Mouse (Mus musculus) ES-E14 (cell line): ENCODE measurements around the gene Prr23a2.
"Not testable (repeated sequence)": the region's sequence is repeated elsewhere in the genome, so short reads cannot be mapped to it uniquely, and the experiment has no call there.

Experiments used
- CHD2 ChIP-seq: IDR thresholded peaks from 2 replicates; pipeline ENCODE4 v1.6.1; 2014; ENCODE audit warnings: mild to moderate bottlenecking, low read depth, low read length, inconsistent platforms
- ZC3H11A ChIP-seq: IDR thresholded peaks from 2 replicates; pipeline ENCODE4 v1.6.1; 2012; ENCODE audit warnings: low read depth, mild to moderate bottlenecking, inconsistent platforms, low read length, borderline replicate concordance

GRCm38 (mm10) chr9:98809526-98809925 lies 46.8 kb upstream of the Prr23a2 start:
- TF ChIP-seq CHD2, ZC3H11A: not testable (repeated sequence)
